Mouse (Mus musculus) forelimb bud, embryonic 11.5 days (tissue): ENCODE measurements at regions not wholly inside any gene's neighbourhood (a gene's known extent, or its start where the extent isn't known, plus 50 kb on each side); places are given as distances from the start of the nearest gene placed in this dataset.

Experiments used
- DNase-seq: peaks from one replicate; pipeline ENCODE4 v3.0.0-alpha.2; 2012; ENCODE audit warnings: low read depth, low spot score

DNA sequence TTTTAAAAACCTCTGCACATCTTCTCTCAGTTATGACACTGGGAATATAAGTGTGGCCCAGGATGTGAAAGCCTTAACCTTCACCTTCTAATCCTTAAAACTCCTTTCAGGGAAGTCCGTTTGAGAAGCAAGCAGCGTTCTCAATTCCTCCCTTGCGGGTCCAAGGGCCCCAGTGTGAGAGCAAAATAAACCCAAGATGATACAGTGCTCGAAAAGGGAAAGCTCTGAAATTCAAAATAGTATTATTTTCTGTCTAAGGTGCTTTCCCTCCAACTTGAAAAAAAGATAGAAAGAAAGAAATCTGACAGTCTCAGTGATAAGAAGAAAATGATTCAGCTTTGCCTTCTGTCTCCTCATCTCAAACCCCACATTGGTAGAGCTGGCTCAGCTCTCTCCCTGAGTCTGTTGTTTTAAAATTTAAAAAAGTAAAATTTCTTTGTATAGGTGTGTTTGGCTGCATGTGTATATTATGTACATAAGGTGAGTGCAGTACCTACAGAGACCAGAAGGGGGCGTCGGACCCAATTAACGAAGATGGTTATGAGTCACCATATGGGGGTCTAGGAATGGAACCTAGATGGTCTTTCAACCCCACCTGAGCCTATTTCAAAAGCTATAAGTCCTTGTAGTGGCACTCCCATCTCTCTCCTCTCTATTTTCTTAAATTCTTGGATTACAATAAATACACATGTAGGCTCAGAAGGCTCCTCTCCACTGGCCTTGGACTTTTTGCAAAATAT is 222.3 kb upstream of the Spdye4c start:
- DNase-seq, result no peak

DNA sequence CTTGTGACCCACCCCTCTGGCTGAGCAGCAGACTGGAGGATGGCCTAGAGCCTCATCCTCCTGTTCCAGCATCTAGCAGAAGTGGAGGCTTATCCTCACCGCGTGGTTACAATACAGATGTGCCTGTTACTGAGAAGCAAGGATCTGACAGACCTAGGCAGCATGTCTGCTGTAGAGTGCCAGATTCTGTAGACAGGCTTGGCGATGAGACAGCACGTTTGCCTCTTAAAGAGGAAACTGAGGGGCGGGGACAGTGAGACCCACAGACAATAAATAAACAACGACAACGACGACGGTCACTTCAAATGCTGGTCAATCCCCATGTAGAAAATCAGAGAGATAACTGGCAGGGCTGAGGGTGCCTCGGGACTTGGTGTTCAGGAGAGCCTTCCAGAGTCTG is 220.2 kb upstream of the Spdye4c start:
- no peak for DNase-seq

DNA sequence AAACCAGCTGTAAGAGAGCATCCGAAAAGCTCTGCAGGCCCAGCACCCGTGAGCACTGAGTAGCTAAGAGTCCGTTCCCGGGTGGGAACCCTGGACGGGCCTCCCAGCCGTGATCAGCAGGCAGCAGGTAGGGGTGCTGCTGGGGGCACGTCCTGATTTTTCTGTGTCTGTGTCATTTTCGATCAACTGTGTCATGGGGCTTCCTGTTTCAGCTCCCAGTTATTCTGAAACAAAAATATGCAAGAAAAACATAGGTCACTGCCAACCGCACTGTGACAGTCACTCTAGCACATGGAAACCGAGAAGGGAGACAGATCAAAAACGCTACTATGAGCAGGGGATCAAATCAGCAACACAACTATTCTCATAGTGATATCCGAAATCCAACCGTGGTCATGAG is 218.8 kb upstream of the Spdye4c start:
- DNase-seq, result no peak

DNA sequence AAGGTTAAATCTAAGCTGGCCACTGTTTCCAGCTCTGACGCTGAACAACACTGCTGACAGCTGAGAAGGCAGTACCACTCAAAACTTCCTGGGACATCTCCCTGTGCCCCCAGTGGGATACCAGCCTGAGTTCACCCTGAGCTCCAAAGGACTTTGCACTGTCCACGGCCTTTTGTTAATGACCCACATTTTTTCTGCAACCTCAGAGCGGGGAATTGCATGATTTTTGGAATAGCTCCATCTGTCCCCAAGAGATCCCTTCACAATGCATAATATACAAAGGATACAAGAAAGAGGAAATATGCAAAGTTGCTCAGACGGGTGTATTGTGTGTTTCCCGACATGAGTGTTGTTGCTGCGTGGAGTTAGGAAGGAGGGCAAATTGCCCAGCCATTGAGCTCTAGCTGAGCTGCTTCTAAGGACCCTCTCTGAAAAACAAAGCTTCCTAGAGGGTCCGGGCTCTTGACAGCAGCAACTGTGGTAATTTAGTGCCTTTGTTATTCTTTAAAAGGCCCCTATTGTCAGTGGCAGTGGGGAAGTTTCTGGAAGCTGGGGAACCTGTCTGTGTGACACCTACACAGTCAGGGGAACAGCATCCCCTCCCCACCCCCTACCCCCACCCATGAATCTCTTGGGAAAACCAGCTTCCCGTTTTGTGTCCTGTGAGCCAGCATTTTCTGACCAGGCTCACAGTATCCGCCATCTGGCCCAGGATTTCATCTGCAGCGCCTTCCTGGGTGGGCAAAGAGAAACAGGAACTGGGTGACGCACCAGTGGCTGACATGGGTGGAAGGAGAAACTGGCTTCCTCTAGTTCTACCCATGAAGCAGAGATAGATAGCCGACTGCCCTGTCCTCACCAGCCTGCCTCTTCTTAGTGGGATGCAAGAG is 217.4 kb upstream of the Spdye4c start:
- no peak for DNase-seq

DNA sequence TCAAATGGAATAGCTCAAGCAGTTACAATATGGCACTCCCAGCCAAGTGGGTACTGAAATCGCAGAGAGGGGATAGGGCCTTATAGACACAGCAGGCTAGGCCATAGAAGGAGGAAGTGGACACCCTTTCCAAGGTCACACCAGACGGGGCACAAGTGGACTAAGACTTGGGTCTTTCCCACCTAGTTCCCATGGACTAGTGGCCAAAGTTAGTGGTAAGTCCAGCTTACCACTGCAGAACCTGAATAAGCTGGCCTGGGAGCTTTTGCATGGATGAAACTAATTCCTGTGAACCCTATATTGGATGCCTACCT is 216.8 kb upstream of the Spdye4c start:
- DNase-seq, result no peak

DNA sequence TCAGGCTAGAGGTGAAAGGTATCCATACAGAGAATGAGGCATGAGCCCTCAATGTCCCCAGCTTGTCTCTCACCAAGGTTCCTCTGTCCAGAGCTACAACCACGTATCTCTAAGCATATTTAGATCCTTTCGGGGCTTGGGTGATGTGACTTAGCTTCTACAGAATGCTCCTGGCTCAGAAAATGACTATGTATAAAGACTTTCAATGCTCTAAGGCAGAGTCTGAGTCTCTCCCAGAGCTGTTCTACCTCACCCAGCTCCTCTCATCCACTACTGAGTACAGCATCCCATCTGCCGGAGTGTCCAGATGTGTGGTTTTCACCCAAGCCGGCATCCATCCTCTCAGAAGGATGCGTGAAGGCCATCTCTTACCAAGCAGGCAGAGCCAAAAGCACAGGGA is 216.1 kb upstream of the Spdye4c start:
- DNase-seq, result no peak

DNA sequence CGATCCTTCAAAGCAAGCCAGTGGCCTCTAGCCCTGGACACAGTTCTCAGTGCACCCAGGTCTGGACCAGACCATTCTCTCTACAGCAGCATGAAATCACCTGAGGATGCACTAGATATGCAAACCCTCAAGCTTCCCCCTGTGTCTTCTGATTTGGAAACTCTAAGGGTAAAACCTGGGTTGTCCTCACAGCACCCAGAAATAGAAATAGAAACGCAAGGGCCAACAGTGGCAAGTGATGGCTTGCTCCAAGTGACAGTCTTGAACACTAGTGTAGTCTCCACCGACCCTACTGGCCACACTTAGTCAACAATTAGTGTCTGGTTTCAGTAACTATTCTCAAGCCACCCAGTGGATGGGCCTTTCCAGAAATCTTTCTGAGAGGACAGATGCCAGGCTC is 215.2 kb upstream of the Spdye4c start:
- no peak for DNase-seq

DNA sequence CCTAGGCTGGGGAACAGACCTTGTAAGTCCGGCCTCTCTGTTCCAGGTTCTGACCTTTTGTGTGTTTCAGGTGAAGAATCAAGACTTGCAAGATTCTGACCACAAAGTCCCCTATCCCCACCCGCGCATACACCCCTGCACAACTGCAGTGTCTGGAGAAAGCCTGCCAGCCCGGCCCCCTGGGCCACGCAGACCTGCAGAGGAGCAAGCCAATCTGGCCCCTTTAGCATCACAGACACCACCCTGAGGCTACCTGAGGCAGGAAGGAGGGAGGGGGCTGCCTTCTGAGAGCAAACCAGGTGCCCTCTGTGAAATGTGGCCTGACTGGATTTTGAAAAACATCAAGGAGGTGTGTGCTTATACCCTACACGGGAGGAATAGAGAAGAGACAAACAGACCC is 213.8 kb upstream of the Spdye4c start:
- peak; percentile 26 for DNase-seq

DNA sequence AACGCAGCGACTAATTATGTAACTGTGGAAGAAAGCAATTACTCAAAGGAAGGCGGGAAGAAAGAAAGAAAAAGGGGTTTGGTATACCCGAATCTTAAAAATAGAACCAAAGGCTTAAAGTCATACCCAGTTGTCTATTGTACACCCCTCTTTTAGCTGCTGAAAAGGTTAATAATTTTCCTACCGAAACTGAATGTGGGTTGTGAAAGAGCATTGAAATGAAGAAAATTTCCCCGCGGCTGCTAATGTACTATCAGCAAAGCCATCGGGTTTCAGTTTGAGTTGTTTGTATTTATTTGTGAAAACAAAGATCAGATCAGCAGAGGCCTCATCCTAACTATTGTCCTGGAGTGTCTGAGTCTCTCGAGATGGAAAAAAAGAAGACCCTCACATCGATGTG is 213.3 kb upstream of the Spdye4c start:
- DNase-seq, result no peak

DNA sequence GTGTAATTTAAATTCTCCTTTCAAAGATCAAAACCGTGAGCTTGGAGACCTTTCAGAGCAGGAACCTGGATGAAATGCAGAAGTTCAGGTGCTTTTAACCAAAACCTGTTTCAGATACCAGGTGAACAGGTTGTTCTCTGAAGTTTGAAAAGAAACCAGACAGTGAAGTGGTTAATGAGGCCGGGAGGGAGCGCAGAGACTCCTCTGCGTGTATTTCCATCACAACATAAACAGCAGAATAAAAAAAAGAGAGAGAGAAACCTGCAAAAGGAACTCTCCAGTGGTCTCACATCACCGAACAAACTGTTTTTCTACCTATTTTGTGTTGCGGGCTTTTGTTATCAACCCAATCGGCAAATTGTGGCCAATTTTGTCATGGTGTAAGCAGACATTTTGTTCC is 212.6 kb upstream of the Spdye4c start:
- no peak for DNase-seq

DNA sequence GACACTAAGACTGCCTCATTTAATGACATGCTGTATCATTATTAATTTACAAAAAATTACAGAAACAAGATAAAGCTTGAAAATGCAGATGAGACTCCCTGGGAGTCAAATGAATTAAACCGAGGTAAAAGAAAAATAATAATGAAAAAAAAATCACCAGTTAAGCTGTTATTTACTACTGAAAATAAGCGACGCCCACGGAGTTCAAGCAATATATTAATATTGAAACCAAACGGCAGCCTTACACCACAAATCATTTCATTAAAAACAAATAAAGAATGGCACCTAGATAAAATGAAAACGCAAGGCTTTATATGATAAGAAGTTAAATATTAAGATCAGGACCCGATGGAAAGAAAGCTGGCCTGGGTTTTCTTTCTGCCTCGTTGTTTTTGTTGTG is 211.9 kb upstream of the Spdye4c start:
- no peak for DNase-seq

DNA sequence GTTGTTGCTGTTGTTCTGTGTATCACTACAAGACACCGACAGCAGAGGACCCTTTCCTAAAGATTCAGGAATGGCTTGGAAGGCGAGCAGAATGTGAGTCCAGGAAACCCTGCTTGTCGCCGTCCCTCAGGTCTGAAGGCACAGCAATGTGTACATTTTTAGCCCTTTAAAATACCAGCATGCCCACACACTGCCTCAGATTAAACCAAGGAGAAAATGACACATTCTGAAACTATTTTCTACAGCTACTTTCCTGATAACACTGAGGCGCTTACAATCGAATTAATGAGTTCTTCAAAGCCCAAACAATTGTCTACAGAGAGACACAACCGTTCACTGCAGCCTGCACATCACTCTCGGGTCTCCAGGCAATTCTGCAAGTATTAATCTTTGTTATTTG is 211.5 kb upstream of the Spdye4c start:
- DNase-seq, result no peak

DNA sequence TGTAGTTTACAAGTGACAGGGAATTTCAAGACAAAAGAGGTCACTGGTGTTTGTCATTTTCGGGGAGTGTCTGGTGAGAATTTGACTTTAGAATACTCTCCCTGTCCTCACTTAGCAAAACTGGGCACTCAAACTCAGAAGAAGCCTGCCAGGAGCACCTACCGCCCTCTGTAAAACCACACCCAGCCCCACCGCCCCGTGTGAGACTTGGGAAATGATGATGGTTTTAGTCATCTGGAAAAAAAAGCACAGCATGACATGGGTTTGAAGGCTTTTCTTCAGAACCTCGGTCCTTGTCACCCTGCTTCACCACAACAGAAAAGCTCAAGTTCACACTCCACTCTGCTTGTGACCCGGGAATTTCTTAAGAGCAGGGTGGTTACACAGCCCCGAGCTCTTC is 210.4 kb upstream of the Spdye4c start:
- no peak for DNase-seq

DNA sequence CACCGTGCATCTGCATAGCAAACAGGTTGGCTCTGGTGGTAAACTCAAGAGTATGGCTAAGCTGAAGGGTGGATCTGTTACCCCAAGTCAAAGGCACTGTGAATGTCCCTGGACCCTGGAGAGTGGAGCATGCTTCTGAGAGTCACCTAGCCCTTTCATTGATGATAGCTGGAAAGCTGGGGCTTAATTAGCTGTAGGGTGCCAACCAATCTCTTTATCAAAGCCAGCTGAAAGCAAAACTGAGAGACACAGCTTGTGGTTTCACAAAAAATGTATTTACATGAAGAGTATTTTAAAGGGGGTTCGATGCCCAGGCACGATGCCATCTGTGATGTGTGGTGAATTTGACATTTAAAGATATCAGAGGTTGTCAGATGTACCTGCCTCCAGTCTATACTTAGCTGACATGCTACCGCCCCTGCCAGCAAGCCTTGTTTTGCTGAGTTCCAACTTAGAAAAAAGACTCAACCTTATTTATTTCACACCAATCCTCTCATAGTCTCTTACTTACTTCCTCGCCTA is 209.3 kb upstream of the Spdye4c start:
- DNase-seq, result no peak

DNA sequence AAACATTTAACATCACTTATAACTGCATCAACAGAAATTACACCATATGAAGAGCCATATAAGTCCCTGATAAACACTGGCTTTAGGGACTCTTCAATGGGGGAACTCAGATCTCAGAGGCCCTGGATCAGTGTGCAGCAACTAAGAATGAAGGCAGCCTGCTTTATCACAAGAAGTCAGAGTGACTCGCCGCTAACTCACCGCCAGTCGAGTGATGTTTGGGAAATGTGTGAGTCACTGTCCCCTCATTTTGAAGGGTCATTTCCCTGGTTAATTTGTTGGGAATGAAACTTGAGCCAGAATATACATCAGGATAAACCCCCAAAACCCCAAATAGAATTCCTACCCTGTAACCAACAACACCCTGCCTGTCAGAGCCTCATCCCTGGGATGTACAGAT is 208.5 kb upstream of the Spdye4c start:
- no peak for DNase-seq

DNA sequence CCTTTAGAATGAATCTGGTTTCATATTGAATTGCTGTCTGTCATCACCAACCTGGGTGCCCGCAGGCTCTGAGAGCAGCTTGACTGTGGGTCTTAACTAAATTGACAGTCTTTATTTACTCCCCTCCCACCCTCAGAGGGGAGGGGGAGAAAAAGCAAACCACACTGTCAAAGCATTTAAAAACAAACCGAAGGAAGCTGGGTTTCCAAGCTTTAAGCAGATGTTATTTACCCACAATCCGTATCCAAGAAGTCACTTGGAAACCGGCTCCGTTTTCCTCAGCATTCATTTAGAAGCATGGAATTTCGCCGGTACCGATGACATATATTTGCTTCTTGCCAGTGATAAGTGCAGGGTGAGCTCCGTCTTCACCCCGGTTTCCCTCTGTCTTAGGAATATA is 206.4 kb upstream of the Spdye4c start:
- DNase-seq, result no peak

DNA sequence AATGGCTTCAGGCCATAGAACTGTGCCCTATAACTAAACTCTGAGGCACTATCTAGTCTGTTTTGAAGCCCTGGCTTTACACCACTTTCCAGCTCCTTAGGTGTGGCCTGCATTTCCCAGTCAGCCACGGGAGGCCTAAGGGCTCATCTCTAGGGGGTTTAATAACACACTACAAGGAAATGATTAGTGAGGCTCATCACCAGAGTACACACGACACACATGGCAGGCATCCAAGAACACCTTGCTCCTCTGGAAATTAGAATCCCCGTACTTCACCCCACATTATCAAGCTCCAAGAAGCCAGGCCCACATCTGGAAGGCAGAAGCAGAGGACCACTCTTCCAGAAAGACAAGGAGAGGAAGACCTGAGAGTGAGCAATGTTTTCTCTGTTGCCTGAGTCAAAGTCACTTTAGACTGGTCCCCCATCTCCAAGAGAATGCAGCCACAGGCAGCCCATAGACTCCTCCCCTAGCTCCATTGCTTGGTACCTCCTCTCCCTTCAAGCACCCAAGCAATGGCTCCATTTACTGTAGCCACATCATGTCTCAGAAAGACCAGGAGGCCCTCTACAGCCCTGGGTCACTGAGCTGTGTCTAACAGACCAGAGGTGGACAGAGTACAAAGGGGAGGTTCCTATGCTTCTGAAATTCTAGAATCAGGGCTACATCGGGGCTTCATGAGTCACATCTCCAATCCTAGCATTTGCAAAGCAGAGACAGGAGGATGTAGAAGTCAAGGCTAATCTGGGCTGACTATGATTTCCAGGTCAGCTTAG is 204.0 kb upstream of the Spdye4c start:
- no peak for DNase-seq

DNA sequence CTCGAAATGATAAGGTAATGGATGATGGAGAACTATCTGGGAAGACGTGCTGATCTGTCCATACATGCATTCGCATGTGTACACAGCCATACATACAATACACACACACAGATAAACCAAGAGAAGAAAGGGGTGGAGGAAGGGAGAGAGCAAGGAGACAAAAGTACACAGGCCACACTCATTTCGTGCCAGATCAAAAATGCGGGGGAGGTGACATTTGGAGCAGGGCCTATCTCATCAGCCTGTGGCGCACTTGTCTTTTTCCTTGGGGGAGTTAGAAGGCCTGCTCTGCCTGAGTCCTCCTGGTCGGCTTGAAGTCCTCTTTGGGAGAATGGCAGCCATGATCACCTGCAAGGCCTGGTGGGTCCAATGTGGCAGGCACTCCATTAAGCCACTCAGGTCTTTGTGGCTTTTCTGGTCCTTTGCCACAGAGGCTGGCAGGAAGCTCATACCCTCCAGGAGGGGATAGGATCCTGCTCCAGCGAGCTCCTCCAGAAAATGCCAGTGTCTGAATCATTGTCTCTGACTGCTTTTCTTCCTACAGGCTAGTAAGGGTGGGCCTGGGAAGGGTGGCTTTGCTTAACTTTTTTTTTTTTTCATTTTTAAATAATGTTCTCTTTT is 203.0 kb upstream of the Spdye4c start:
- no peak for DNase-seq

DNA sequence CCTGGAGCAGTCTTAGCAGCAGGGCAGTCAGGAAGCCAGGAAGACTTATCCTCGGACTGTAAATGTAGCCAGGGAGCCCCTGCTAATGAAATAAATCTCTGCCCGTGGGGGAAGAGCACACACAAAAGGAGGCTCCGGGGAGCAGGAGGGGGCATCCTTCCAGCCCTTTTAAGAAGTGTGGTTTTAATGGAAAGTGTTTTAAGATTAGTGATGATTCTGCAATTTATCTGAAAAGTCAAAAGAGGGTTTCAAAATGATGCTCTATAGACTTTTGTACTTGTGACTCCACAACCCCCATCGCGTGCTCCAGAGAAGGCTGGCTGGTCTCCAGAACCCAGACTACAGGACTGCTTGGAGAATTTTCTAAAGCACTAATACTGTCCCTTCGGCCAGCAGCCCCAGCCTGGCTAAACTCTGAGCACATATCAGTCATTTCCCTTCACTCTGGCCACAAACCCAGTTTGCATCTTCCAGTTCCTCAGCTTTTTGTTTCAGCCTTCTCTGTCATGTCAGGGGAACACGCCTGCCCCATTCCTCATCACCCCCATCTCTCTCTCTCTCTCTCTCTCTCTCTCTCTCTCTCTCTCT is 202.0 kb upstream of the Spdye4c start:
- no peak for DNase-seq

DNA sequence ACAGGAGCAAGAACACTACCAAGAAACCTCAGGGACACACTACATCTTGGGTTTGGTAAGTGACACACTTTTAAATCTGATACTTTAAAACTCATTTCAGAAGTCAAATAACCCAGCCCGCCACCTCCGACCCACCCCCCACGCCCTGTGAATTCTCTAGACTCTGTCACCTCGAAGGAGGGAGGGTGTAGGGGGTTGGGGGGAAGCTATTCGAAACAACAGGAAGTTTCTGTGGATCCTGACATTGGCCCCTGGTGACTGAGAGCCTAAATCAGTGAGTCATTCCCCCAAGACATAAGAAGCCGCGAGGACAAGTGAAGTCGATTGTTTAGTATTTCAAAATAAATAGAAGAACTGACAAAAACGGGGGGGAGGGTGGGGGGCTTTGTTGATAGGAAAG is 198.7 kb upstream of the Spdye4c start:
- DNase-seq, result no peak

DNA sequence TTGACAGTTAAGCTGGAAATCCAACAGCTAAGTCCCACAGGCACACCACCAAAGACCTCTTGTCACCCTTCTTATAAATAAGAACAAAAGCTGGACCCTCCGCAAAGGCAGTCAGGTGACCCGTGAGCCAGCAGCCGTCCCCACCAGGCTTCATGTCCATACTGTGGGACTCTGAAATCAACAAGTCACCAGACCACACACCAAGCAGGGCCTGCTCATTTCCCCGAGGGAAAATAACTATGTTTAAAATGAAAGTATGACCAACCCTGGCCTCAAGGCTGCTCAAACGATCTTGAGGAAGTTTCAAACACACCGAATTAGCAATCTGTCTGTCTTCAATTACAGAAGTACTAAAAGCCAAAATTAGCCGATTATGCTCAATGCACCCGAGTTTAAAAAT is 197.6 kb upstream of the Spdye4c start:
- DNase-seq, result no peak

DNA sequence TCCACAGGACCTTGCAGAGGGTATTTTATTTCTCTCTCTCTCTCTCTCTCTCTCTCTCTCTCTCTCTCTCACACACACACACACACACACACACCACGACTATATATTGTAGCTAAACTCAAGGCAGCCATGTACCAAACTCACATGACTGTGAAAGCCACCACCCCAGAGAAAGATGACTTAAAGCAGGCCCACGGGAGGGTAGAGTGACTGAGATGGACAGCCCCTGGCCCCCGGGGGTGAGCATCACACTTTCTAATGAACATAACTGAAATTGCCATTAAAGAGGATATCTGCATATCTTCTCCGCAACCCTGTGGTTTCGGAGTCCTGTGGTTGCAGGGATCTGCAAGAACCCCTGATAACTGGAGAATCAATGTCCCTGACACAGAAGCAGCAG is 197.1 kb upstream of the Spdye4c start:
- DNase-seq, result no peak
